Mouse (Mus musculus): ENCODE results near the gene Sgsm1.

GRCm38 (mm10) chr5:113215610-113216011 is 95.0 kb downstream of the Sgsm1 start:
- no peak for TF ChIP-seq POLR2A (IDR thresholded peaks at IDR 0.05; ENCODE audit: insufficient read depth, low read depth, low read length)
- TF ChIP-seq CTCF (IDR thresholded peaks at IDR 0.05; ENCODE audit: insufficient read depth, low read depth, low read length): no peak
